Mouse (Mus musculus) megakaryocyte-erythroid progenitor cell, adult 5-6 weeks (primary cell): ENCODE measurements around the gene Csrnp1. TPM values are rescaled to one million over a fixed set of nuclear protein-coding genes. Genes with fewer than 3 reads are reported as not detected.

Experiments used
- ATAC-seq: replicated peaks from 2 replicates; pipeline ENCODE4 v1.8.0; 2016; ENCODE audit warnings: mild to moderate bottlenecking, inconsistent platforms; ENCODE audit not compliant: severe bottlenecking, poor library complexity, low FRiP score, low TSS enrichment
- total RNA-seq, 2 experiments: library from RNA; stranded (forward) in 1 of 2; stranded (reverse) in 1 of 2; fragments of 200-1000, 215-1000 nt in 1 of 2; fragments of >200 nt in 1 of 2; fragmentation: Nextera tagmentation in 1 of 2; gene quantifications; 2 replicates each; pipeline ENCODE4 v1.2.3; 2014 to 2017

Gene Csrnp1
- total RNA-seq, 2 experiments from 2014 or later = 3.1 to 15.6 TPM

GRCm38 (mm10) chr9:120007833-120008232 is 23.4 kb upstream of the Csrnp1 start:
- ATAC-seq = no peak

- no peak for ATAC-seq
Measured at GRCm38 (mm10) chr9:120005936-120006335, 21.5 kb upstream of the Csrnp1 start.

- ATAC-seq = no peak
Measured at GRCm38 (mm10) chr9:120002893-120003292, 18.4 kb upstream of the Csrnp1 start.

- ATAC-seq = peak; percentile 94
Measured at GRCm38 (mm10) chr9:120001945-120002725, 17.7 kb upstream of the Csrnp1 start.

- no peak for ATAC-seq
Measured at GRCm38 (mm10) chr9:120000761-120001160, 16.3 kb upstream of the Csrnp1 start.

- no peak for ATAC-seq
Measured at GRCm38 (mm10) chr9:119999636-120000035, 15.2 kb upstream of the Csrnp1 start.

- no peak for ATAC-seq
Measured at GRCm38 (mm10) chr9:119998776-119999175, 14.3 kb upstream of the Csrnp1 start.

- no peak for ATAC-seq
Measured at GRCm38 (mm10) chr9:119996080-119996479, 11.6 kb upstream of the Csrnp1 start.

- ATAC-seq = no peak; the same call in 1 of the 2 replicates
Measured at GRCm38 (mm10) chr9:119994207-119994606, 9.7 kb upstream of the Csrnp1 start.

GRCm38 (mm10) chr9:119993092-119993844 is 8.8 kb upstream of the Csrnp1 start:
- ATAC-seq = no peak; the same call in 1 of the 2 replicates

GRCm38 (mm10) chr9:119991310-119991709 is 6.9 kb upstream of the Csrnp1 start:
- no peak for ATAC-seq

GRCm38 (mm10) chr9:119988304-119988703 is 3.8 kb upstream of the Csrnp1 start:
- ATAC-seq = 0 out of 2 replicates have a peak, but pooled peaks have one; percentile 20

GRCm38 (mm10) chr9:119985881-119986574 is 1.6 kb upstream of the Csrnp1 start:
- no peak for ATAC-seq

GRCm38 (mm10) chr9:119983585-119984535 is 598 bp downstream of the Csrnp1 start:
- peak; percentile 39 for ATAC-seq

GRCm38 (mm10) chr9:119982956-119983551 is 1.4 kb downstream of the Csrnp1 start:
- ATAC-seq = peak; percentile 13; the same call in 1 of the 2 replicates

- peak; percentile 17 for ATAC-seq
Measured at GRCm38 (mm10) chr9:119982241-119982811, 2.1 kb downstream of the Csrnp1 start.

GRCm38 (mm10) chr9:119981183-119982179 is 3.0 kb downstream of the Csrnp1 start:
- peak; percentile 33; the same call in 1 of the 2 replicates for ATAC-seq
